In the genomic region with DNA sequence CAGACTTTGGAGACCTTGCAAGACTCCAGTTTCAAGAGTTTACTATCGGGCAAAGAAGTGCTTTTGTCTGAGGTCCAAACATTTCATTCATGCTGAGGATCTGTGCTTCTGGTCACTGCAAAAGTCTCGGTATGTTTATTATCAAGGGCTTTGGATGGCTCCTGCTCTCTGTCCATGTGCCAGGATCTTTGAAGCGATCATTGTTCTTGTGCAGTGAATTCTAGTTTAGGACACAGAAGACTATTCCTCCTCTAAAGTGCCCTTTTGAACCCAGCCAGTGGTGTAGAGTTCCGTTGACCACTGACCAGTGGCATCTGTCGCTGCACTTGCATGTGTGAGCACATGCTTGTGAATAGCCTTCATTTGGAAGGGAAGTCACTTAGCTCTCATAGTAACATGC, we compare ENCODE assay signal across 30 mouse cellular contexts.
A peak's percentile ranks its signal among the peaks of the same experiment; 100 is the strongest.
DNase-seq lines count a peak whose midpoint lies in the region; ATAC-seq and TF ChIP-seq lines count a peak whose summit lies in the region.
"Had no signal": no experiment of that assay in that cellular context is flagged by ENCODE, and none has a peak within 500 bp of the region (broad histone marks: within the 10 kb centered on the region; RNA-seq: fewer than 3 reads in every experiment).

No protein-coding gene starts in this region.

- H3K27me3 ChIP-seq in hindbrain, embryonic 15.5 days = no peaks in the 10 kb centered on the region
- H3K27me3 ChIP-seq in hindbrain, embryonic 14.5 days (ENCODE audit: control insufficient read depth, insufficient read depth, low read length) = no peaks in the 10 kb centered on the region
- H3K27me3 ChIP-seq in midbrain, postnatal 0 days (ENCODE audit: insufficient read depth, low read length) = no peaks in the 10 kb centered on the region
- no peaks in the 10 kb centered on the region for H3K27me3 ChIP-seq in midbrain, embryonic 11.5 days (ENCODE audit: control insufficient read depth, insufficient read depth, low read length)
- H3K27me3 ChIP-seq: CH12.LX; embryonic facial prominence, embryonic 13.5 days; forebrain, embryonic 12.5 days; forebrain, embryonic 15.5 days; heart, embryonic 13.5 days; hindbrain, embryonic 13.5 days had no signal

- H3K9ac ChIP-seq in hindbrain, embryonic 15.5 days = no peak overlapping the region
- H3K9ac ChIP-seq in hindbrain, embryonic 14.5 days = no peak overlapping the region
- no peak overlapping the region for H3K9ac ChIP-seq in midbrain, postnatal 0 days (replicated peaks; ENCODE audit: low read length, poor library complexity, severe bottlenecking)
- H3K9ac ChIP-seq in midbrain, embryonic 11.5 days (ENCODE audit: low read length) = no peak overlapping the region
- H3K9ac ChIP-seq: embryonic facial prominence, embryonic 13.5 days; forebrain, embryonic 12.5 days; forebrain, embryonic 15.5 days; heart, embryonic 13.5 days; hindbrain, embryonic 13.5 days had no signal

- H3K4me3 ChIP-seq in hindbrain, embryonic 15.5 days = no peak overlapping the region
- no peak overlapping the region for H3K4me3 ChIP-seq in hindbrain, embryonic 14.5 days (replicated peaks; ENCODE audit: low read length)
- H3K4me3 ChIP-seq in midbrain, postnatal 0 days (ENCODE audit: low read depth, low read length) = no peak overlapping the region
- H3K4me3 ChIP-seq in midbrain, embryonic 11.5 days (ENCODE audit: low read depth, low read length) = no peak overlapping the region
- H3K4me3 ChIP-seq: embryonic facial prominence, embryonic 10.5 days; embryonic facial prominence, embryonic 13.5 days; erythroblast, embryonic 14.5 days; forebrain, embryonic 12.5 days; forebrain, embryonic 15.5 days; heart, adult 2 months; heart, embryonic 10.5 days; heart, embryonic 13.5 days; hindbrain, embryonic 13.5 days had no signal

- H3K4me1 ChIP-seq in hindbrain, embryonic 15.5 days (replicated peaks) = 0 out of 2 replicates have a peak, but pooled peaks cover 3% of the 10 kb centered on the region
- 0 out of 2 replicates have a peak, but pooled peaks cover 2% of the 10 kb centered on the region for H3K4me1 ChIP-seq in hindbrain, embryonic 14.5 days (replicated peaks; ENCODE audit: control insufficient read depth, insufficient read depth, low read length)
- H3K4me1 ChIP-seq in midbrain, postnatal 0 days (ENCODE audit: insufficient read depth, low read length) = peaks cover 2% of the 10 kb centered on the region; the same call in 1 of the 2 replicates
- H3K4me1 ChIP-seq in midbrain, embryonic 11.5 days (ENCODE audit: control insufficient read depth, insufficient read depth, low read length) = no peaks in the 10 kb centered on the region
- H3K4me1 ChIP-seq: embryonic facial prominence, embryonic 10.5 days; embryonic facial prominence, embryonic 13.5 days; heart, embryonic 10.5 days; heart, embryonic 13.5 days; hindbrain, embryonic 13.5 days had no signal

- H3K4me2 ChIP-seq in hindbrain, embryonic 15.5 days = no peak overlapping the region
- no peak overlapping the region for H3K4me2 ChIP-seq in hindbrain, embryonic 14.5 days (replicated peaks)
- no peak overlapping the region for H3K4me2 ChIP-seq in midbrain, postnatal 0 days (ENCODE audit: low read depth, low read length, poor library complexity, severe bottlenecking)
- no peak overlapping the region for H3K4me2 ChIP-seq in midbrain, embryonic 11.5 days
- H3K4me2 ChIP-seq: embryonic facial prominence, embryonic 13.5 days; forebrain, embryonic 12.5 days; forebrain, embryonic 15.5 days; heart, embryonic 13.5 days; hindbrain, embryonic 13.5 days had no signal

- no peak for DNase-seq in hindbrain, embryonic 14.5 days (ENCODE audit: low spot score)
- DNase-seq in midbrain, postnatal 0 days (ENCODE audit: low spot score) = peak; percentile 65
- DNase-seq in midbrain, embryonic 11.5 days (ENCODE audit: low spot score, missing footprints) = no peak
- peak; percentile 25 for DNase-seq in embryo, embryonic 10.5 days (ENCODE audit: low spot score)
- DNase-seq in right cerebral cortex, postnatal 25 days = no peak
- DNase-seq: adrenal gland, adult 2 months; adrenal gland, postnatal 14 days; B cell, adult 2 months; cerebellum, adult 11 months; cerebellum, adult 2 months; cerebellum, adult 9-11 months; cerebellum, postnatal 25 days; gastrocnemius, postnatal 25 days; heart, adult 2 months; heart, postnatal 14 days; heart, postnatal 4 days; kidney, adult 18-20 months had no signal

- H3K36me3 ChIP-seq in hindbrain, embryonic 15.5 days = no peaks in the 10 kb centered on the region
- H3K36me3 ChIP-seq in hindbrain, embryonic 14.5 days (replicated peaks; ENCODE audit: control insufficient read depth, insufficient read depth) = no peaks in the 10 kb centered on the region
- no peaks in the 10 kb centered on the region for H3K36me3 ChIP-seq in midbrain, postnatal 0 days (ENCODE audit: insufficient read depth, low read length)
- H3K36me3 ChIP-seq in midbrain, embryonic 11.5 days (ENCODE audit: control insufficient read depth, insufficient read depth, low read length) = no peaks in the 10 kb centered on the region
- H3K36me3 ChIP-seq: embryonic facial prominence, embryonic 10.5 days; embryonic facial prominence, embryonic 13.5 days; forebrain, embryonic 12.5 days; forebrain, embryonic 15.5 days; G1E; heart, embryonic 10.5 days; heart, embryonic 13.5 days; hindbrain, embryonic 13.5 days had no signal

- ATAC-seq in hindbrain, embryonic 15.5 days (ENCODE audit: low FRiP score, low read depth) = no peak
- ATAC-seq in hindbrain, embryonic 14.5 days (ENCODE audit: low FRiP score) = no peak
- ATAC-seq in midbrain, postnatal 0 days (ENCODE audit: low FRiP score) = no peak
- no peak for ATAC-seq in midbrain, embryonic 11.5 days (ENCODE audit: low FRiP score)
- ATAC-seq: forebrain, embryonic 15.5 days; inflammation-experienced regulatory T-cells, adult 6 months; intestine, embryonic 16.5 days had no signal

- TF ChIP-seq CTCF in midbrain, postnatal 0 days (IDR thresholded peaks at IDR 0.05) = no peak

- H3K9me3 ChIP-seq in hindbrain, embryonic 15.5 days = no peaks in the 10 kb centered on the region
- H3K9me3 ChIP-seq in hindbrain, embryonic 14.5 days (ENCODE audit: control insufficient read depth, low read length) = no peaks in the 10 kb centered on the region
- no peaks in the 10 kb centered on the region for H3K9me3 ChIP-seq in midbrain, postnatal 0 days (ENCODE audit: low read length)
- H3K9me3 ChIP-seq in midbrain, embryonic 11.5 days (ENCODE audit: control insufficient read depth, low read length) = no peaks in the 10 kb centered on the region
- H3K9me3 ChIP-seq: embryonic facial prominence, embryonic 10.5 days; embryonic facial prominence, embryonic 13.5 days; forebrain, embryonic 12.5 days; forebrain, embryonic 15.5 days; heart, embryonic 10.5 days; heart, embryonic 13.5 days; hindbrain, embryonic 13.5 days had no signal

- 48% methylated on average over 5 of the region's 5 CpGs for WGBS in hindbrain, embryonic 15.5 days
- 50% methylated on average over 5 of the region's 5 CpGs for WGBS in hindbrain, embryonic 14.5 days
- WGBS in midbrain, postnatal 0 days = 63% methylated on average over 5 of the region's 5 CpGs
- 65% methylated on average over 5 of the region's 5 CpGs for WGBS in midbrain, embryonic 11.5 days

- H3K27ac ChIP-seq in hindbrain, embryonic 15.5 days (replicated peaks) = 0 out of 2 replicates have a peak overlapping the region, but pooled peaks have one; percentile 6
- H3K27ac ChIP-seq in hindbrain, embryonic 14.5 days = no peak overlapping the region
- H3K27ac ChIP-seq in midbrain, postnatal 0 days (ENCODE audit: low read depth, low read length) = 0 out of 2 replicates have a peak overlapping the region, but pooled peaks have one; percentile 26
- no peak overlapping the region for H3K27ac ChIP-seq in midbrain, embryonic 11.5 days (ENCODE audit: low read depth, low read length)
- H3K27ac ChIP-seq: embryonic facial prominence, embryonic 10.5 days; embryonic facial prominence, embryonic 13.5 days; forebrain, embryonic 12.5 days; forebrain, embryonic 15.5 days; heart, adult 2 months; heart, embryonic 10.5 days; heart, embryonic 13.5 days; hindbrain, embryonic 13.5 days had no signal

Comparison
In these comparisons a context has a peak if more than half of its experiments do, and no peak if none do; other contexts are left out.
1. H3K27ac ChIP-seq: peak in hindbrain, embryonic 15.5 days (single experiment) and midbrain, postnatal 0 days (single experiment); none in hindbrain, embryonic 14.5 days (single experiment) and midbrain, embryonic 11.5 days (single experiment).
2. DNase-seq: peak in midbrain, postnatal 0 days (single experiment) and embryo, embryonic 10.5 days (single experiment); none in hindbrain, embryonic 14.5 days (single experiment), midbrain, embryonic 11.5 days (single experiment) and right cerebral cortex, postnatal 25 days (single experiment).